Mouse (Mus musculus) layer of hippocampus, adult 8-10 months (tissue): ENCODE measurements around the gene Hivep3. TPM values are rescaled to one million over a fixed set of nuclear protein-coding genes. Genes with fewer than 3 reads are reported as not detected.

Experiments used
- DNase-seq, 2 experiments: peaks; one replicate each; pipeline ENCODE4 v3.0.0; 2022; ENCODE audit warnings: low spot score in 2 of 2
- total RNA-seq, 4 experiments: library from RNA; stranded (reverse); gene quantifications; 2 replicates each; pipeline ENCODE4 v1.2.4; 2022

The Hivep3 gene
- total RNA-seq, 4 experiments from 2014 or later, result 47.7 to 56.0 (median 51.0) TPM

DNA sequence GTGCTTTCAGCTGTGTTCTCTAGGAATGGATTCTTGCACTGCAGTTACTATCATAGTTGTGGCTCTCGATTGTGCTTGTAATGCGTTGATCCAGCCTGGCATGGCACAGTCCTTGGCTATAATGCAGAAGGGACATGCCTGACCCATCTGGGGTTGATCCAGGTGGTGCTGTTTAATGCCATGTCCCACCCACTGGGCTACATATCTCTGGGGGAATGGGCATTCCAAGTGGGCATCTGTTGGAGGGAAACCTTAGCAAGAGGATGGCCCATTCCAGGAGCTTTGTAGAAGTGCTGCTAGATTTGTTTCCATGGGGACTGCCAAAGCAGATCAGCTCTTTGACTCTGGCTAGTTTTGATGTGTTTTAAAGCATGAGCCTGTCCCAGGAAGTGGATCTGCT, 137.9 kb downstream of the Hivep3 start:
- DNase-seq, result no peak

DNA sequence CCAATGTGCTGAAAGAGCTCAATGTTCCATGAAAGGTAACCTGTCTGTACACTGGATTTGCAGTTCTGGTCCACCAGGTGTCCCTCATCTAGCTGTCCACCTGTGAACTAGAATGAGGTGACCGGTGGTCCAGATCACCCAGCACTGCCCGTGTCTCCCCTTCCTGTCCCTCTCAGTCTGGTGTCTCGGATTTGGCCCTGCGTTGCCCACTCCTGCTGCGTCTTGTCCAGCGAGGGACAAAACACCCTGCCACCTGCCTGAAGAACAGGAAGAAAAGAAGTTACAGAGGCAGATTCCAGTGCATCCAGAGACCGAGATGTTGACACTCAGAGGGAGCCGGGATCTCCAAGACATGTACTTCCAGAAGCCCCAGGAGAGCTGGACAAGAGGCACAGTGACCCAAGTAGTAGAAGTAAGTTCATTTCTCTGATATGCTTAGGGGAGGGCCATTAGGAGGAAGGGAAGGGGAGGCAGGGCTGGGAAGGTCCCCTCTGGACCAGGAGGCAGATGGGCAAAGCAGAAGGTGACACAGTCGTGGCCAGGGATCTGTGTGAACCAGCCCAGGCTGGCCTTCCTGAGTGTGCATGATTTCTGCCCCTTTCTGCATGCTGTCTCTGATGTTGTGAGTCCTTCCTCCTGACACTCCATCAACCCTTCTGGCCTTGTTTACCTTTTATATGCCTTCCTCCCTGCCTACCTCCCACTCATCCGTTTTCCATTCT, 138.4 kb downstream of the Hivep3 start:
- no peak for DNase-seq

DNA sequence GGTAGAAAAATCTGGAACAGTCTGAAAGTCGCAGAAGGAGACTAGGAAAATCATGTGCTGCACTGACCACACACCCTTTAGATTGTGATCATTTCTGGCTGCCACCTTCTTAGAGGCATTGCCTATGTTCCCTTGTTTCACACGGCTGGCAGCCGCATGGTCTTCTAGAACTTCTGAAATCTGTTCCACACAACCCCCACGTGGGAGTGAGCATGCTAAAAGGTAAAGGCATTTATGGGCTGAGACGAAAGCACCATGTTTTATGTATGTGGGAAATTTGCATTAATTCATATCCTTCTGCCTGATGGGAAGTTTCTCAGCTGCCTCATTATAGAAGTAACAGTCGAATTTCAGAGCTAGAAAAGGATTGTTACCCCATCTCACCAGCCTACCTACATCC, 140.4 kb downstream of the Hivep3 start:
- no peak for DNase-seq

DNA sequence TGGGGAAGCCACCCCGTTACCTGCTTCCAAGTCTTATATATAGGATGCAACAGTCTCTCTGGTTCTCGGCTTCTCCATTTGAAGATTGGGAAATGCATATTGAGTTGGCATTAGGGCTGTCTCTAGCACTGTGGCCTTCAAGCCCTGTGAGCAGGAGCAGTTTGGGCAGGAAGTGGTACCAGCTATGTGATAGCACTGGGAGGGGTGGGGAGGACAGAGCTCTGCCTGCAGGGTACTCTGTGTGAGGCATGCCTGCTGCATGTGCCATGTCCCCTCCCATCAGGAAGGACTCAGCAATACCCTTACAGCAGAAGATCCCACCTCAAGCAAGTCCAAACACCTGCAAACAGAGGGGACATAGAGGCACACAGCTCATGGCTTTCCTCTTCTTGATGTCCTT, 142.0 kb downstream of the Hivep3 start:
- DNase-seq, result no peak

DNA sequence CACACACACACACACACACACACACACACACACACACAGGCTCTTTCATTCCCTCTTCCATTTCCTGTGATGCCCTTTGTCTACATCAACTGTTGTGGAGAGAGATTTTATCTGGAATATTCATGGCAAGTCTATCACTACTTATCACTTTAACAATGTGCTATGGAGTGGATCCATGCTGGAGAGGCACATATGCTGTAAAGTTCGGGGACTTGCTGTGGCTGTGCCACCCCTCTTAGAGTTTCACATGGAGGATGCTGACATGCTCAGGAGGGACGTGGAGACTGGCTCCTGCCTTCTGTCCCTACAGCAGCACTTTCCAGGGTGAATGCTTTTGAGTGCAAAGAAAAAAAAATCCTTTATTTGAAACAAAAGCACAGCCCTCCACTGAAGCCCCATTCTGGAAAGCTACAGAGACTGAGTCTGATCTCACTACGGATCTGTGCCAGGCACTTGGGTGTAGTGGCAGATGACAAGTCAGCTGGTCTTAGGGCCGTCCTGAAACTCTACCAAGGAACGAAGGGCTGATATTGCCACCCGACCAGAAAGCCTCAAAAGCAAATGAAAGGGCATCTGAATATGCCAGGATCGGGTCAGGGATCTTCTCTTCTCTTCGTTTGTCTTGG, 143.1 kb downstream of the Hivep3 start:
- no peak for DNase-seq

- no peak for DNase-seq
Measured at GRCm38 (mm10) chr4:119878218-119878617, 144.6 kb downstream of the Hivep3 start.

GRCm38 (mm10) chr4:119879671-119880070, 146.1 kb downstream of the Hivep3 start:
- DNase-seq, result no peak

DNA sequence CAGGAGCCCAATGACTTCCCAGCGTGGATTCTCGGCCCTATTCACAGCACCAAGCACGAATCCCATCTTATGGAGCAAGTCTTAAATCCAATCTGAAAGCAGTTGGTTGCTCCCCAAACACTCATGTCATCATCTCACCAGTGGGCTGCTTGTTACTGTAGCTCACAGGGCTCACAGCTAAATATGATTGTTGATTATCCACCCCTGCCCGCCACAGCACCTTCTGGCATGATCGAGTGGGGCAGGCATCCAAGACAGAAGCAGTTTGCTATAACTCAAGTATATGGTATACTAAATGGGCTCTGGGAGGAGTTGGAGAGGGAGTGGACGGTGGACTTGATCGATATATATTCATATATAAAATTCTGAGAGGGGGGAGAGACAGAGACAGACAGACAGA, 146.7 kb downstream of the Hivep3 start:
- no peak for DNase-seq

GRCm38 (mm10) chr4:119881292-119881691, 147.7 kb downstream of the Hivep3 start:
- no peak for DNase-seq

DNA sequence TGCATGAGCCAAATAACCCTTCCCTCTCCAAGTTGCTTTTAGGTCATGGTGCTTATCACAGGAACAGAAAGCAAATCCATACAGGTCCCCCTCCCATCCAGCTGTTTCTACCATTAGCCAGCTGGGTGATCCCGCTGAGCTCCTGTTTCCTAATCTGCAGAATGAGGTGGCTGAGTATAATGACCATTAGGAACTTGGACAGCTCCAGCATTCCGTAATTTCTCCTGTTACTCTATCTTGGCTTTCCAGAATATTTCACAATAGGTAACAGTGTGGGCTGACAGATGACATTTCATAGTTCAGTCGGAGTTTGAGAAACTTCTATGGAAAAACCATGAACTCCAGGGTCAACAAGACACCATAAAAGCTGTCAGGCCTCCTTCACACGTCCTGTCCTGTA, 148.8 kb downstream of the Hivep3 start:
- no peak for DNase-seq

DNA sequence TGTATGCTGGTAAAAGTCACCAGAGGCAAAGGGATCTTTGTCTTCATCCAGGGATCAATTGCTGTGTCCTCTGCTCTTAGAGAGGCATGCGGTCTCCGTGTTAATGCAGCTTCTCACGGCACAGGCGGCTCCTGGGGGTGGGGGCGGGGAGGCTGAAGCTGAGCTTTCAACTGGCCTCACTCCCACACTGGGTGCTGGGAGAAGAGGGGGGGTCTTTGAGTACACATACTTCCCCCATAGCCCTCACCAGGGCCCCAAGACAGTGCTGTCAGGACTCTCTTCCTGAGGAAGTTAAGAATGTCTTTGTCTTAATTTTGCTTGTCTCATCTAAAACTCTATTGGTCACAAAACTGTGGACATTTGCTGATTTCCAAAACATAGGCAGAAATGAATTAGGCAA, 149.2 kb downstream of the Hivep3 start:
- DNase-seq, result no peak

DNA sequence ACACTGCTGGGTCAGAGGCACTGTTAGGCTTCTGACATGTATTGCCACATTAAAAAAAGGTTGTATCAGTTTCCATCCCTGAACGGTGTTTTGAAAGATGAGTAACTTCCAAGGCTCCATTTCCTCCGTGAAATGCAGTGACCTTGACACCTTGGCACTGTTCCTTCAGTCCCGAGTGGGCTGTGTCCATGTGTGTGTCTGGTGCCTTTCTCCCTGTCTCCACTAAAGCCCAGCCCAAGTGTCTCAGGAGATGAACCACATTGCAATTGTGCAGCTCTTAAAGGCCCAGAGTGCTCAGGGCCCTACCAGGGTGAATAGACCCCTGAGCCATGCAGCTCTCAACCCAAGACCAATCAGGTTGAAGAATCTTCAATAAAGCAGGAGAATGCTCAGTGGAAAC, 153.0 kb downstream of the Hivep3 start:
- DNase-seq, result no peak

DNA sequence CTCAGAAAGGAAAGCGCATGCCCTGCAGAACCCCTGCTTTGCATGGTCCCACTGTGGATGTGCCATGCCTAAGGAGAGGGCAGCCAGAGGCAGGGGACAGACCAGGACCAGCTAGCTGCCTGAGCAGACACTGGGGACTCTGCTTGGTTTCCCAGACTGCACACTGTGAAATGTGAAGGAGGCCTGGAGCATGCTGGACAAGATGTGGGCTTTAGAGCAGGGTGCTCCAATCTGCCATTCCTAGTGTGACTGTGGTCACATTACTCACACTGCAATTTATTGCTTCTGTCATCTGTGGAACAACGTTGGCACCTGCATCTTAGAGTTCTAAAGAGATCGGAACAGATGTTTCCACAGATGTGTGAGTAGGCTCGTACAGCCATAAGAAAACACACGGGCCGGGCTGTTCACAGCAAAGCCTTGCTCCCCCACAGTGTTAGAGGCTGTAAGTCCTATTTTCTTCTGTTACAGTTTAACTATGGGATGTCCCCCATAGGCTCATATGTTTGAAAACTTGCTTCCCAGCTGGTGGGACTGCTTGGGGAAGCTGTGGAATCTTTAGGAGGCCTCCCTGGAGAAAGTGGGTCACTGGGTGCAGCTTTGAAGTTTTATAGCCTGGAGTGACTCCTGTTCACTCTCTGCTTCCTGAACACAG, 154.1 kb downstream of the Hivep3 start:
- no peak for DNase-seq

DNA sequence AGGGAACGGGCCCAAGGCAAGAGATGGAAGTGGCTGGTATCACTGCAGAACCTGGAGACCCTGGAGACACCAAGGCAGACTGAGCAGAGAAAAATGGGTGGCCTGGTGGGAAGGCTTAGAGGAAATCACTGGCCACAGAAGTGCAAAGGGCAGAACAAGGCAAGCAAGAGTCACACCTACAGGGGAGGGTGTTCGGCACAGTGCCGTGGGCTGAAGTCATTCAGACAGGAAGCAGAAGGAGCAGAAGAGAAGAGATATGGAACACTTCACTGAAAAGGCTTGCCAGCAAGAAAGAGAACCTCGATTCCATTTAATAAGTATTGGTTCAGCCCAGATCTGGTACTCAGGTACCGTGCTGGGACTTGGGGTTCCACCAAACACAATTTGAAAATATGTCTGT, 156.2 kb downstream of the Hivep3 start:
- no peak for DNase-seq

- DNase-seq, result no peak
Measured at GRCm38 (mm10) chr4:119893255-119893779, 159.7 kb downstream of the Hivep3 start.

DNA sequence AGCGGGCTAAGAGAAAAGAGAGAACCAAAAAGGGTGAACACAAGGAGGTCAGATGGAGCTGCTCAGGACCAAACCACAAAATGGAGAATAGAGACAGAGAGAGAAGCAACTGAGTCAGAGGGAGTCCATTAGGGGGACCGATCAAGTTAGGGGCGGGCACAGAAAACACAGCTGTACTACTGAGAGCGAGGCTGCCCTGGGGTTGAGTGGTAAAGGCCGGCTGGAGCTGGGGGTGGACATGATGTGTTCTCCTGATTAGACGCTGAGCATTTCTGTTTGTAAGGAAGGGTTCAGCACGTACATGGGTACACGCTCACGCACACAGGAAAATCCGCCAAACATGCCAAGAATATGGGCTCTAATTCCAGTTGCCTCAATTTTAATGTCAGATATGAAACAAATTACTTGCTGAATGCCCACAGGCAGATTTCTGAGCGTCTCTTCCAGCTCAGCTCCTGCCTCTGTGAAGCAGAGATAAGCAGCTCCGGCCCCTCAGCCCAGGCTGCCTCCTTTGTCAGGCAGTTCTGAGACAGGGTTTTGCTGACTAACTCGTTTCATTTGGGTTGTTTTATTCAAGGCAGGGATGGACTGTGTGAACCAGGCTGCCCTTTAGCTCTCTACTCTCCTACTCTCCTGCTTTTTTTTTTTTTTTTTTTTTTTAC, 161.3 kb downstream of the Hivep3 start:
- no peak for DNase-seq

DNA sequence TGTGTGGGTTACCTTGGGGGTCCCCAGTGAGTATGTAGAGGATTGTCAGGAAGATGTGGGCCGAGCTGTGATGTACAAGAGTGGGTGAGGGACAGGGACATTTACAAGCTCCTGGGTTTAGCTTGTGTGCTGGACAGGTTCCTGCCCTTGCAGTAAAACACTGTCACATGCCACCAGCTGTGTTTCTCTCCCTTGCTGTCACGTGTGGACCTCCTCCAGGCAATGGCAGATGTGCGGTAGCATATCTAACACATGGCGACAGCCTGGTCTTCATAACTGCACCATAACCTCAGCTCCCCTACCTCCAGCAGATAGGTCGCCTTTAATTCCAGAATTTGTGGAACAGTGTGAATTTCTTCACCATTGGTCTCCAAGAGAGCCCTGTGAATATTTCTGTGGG, 161.9 kb downstream of the Hivep3 start:
- no peak for DNase-seq

DNA sequence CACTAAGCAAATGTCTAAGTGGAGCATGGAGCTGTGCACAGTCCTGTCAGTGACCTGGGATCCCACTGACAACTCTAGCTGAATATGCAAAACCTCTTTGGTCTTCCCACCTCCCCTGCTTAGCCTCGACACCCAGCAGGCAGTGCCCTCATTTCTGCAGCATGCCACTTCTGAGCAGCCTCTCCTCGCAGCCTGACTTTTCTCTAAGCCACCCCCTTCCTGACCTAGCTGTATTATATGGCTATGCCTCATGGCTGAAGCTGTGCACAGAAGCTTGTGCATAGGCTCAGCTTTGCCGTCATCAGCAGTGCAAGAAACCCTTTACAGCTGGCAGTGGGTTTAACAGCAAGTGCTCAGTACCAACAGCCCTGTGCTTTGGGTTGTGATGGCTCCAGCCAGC, 163.0 kb downstream of the Hivep3 start:
- no peak for DNase-seq

DNA sequence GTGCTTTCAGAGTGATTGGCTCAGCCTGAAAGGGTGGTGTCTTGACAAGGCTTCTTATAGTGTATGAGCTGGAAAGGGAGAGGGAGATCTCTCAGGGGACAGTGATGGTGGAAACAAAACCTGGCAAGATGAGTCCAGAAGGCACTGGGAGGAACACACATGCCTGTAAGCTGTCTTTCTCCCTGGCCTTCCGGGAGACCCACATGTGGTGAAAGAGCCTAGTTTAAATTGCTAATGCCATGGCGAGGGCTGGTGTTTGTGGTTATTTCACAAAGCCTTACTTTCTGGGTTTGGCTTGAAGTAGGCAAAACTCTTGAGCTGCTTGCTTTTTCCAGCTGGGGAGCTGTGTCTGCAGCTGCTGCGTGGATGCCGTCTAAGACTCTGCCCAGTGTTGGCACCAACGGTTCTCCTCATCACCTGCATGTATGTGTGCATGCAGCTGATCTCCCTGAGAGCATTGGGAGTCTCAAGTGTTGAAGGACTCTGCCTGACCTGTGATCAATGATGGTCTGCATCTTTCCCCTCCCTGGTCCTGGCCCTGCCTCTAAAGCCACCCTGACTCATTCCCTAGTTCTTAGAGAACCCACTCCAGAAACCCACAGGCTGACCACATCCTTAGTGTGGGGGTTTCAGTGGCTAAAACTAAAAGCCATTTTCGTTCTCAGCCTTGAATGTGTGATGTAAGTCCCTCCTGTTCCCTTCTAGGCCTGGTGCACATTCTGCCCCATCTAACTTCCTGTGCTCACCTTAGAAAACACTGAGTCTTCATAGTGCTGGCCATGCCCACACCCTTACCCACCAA, 163.7 kb downstream of the Hivep3 start:
- no peak for DNase-seq

GRCm38 (mm10) chr4:119901556-119902491, 168.2 kb downstream of the Hivep3 start:
- peak; percentile 70 to 74 for DNase-seq
